Mouse (Mus musculus): Measurements from ENCODE around the gene Fam161a. TPM values are rescaled to one million over a fixed set of nuclear protein-coding genes. Genes with fewer than 3 reads are reported as not detected.

Gene Fam161a
- 0.89 and 2.1 TPM in 2 replicates for polyA plus RNA-seq (2015; fragmentation: Nextera tagmentation; extraction: Ambion mirVana)

DNA sequence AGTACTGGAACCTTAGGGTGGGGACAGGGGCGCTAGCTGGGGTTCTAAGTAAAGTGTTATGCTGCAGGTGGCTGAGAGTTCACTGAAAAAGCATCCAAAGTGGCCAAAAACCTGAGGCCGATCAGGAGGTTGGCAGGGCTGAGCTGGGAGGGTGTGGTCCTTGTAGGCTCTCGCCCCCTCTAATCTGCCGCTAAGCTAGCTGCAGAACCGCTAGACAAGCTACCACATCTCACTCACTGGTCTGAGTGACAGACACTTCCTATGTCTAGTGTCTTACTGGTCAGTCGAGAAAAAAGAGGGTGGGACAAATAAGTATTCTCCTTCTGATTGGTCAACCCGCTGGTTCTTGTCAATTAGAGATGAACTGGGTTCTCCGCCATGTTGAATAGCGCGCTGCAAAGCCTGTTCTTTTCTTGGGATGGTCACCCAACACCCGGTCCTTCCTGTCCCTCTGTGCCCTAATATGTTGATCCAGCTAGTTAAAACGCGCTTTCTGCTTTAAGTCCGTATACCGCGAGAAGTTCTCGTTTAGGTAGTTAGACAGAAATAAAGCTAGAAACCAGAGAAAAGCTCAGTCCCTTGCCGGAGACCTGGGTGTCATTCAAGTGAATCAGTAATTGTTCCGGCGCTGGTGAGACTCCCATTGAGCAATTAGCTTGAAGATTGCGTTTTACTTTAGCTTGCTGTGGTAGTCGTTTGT lies at the start of gene Fam161a:
TSS of gene Fam161a (plus strand) at position 51 of the 700 bp plus-strand sequence.
- Histone ChIP-seq H3K9ac (peak within 1 kb of the TSS; percentile 70), H3K9me3 (replicated peaks) (no peaks in the 10 kb centered on the region), H3K27ac (peak within 1 kb of the TSS; percentile 88), H3K4me2 (peak within 1 kb of the TSS; percentile 91), H3K4me1 (replicated peaks) (peaks cover 5% of the 10 kb centered on the region), H3K4me3 (peak within 1 kb of the TSS; percentile 74), H3K27me3 (no peaks in the 10 kb centered on the region), H3K36me3 (peaks cover 18% of the 10 kb centered on the region)
- WGBS: 1% methylated on average over 22 of the region's 22 CpGs
- ATAC-seq (replicated peaks; ENCODE audit: insufficient number of reproducible peaks, insufficient read depth, low FRiP score, low read depth): peak; percentile 92

DNA sequence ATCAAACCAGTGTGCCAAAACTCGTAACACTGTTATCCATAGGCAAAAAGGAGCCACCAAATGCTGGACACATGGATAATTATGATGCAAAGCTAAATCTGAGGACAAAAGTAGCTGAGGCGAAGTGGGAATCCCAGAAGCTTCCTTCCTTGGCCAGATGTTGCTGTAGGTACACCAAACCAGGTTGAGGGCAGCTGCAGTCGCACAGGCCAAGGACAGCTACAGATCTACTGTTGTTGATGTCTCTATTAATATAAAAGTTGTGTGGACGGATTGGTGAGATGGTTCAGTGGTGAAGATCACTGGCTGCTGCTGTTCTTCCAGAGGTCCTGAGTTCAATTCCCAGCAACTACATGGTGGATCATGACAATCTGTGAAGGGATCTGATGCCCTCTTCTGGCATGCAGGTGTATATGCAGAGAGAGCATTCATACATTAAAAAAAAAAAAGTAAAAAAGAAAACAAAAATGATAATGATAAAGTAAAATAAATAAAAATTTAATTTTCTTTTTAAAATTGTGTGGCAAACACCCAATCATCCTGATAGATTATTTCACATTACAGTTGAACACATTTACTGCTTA lies 49.4 kb upstream of the Fam161a start:
- no peak for ATAC-seq (replicated peaks; ENCODE audit: insufficient number of reproducible peaks, insufficient read depth, low FRiP score, low read depth)
- Histone ChIP-seq H3K36me3 (peaks cover 3% of the 10 kb centered on the region; the same call in 1 of the 2 replicates), H3K4me2 (no peak overlapping the region), H3K9ac (no peak overlapping the region), H3K27me3 (no peaks in the 10 kb centered on the region), H3K4me3 (no peak overlapping the region), H3K9me3 (replicated peaks) (no peaks in the 10 kb centered on the region), H3K4me1 (replicated peaks) (no peaks in the 10 kb centered on the region), H3K27ac (no peak overlapping the region)
- WGBS: 89% methylated on average over 4 of the region's 4 CpGs

DNA sequence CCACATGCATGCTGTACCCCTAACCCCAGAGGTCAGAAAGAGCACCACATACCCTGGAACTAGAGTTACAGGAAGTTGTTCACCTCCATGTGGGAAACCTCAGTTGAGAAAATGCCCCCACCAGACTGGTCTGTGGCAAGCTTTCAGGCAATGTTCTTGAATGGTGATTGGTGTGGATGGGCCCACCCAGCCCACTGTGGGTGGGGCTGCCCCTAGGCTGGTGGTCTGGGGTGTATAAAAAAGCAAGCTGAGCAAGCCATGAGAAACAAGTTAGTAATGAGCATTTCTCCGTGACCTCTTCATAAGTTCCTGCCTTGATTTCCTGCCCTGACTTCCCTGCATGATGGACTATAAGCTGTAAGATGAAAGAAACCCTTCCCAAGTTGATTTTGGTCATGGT lies 45.2 kb upstream of the Fam161a start:
- Histone ChIP-seq H3K9ac (no peak overlapping the region), H3K9me3 (replicated peaks) (peaks cover 6% of the 10 kb centered on the region; the same call in 1 of the 2 replicates), H3K36me3 (0 out of 2 replicates have a peak, but pooled peaks cover 6% of the 10 kb centered on the region), H3K4me1 (replicated peaks) (0 out of 2 replicates have a peak, but pooled peaks cover 2% of the 10 kb centered on the region), H3K27me3 (no peaks in the 10 kb centered on the region), H3K4me2 (no peak overlapping the region), H3K4me3 (no peak overlapping the region), H3K27ac (no peak overlapping the region)
- WGBS: 86% methylated on average over 1 of the region's 1 CpGs
- ATAC-seq (replicated peaks; ENCODE audit: insufficient number of reproducible peaks, insufficient read depth, low FRiP score, low read depth): no peak

DNA sequence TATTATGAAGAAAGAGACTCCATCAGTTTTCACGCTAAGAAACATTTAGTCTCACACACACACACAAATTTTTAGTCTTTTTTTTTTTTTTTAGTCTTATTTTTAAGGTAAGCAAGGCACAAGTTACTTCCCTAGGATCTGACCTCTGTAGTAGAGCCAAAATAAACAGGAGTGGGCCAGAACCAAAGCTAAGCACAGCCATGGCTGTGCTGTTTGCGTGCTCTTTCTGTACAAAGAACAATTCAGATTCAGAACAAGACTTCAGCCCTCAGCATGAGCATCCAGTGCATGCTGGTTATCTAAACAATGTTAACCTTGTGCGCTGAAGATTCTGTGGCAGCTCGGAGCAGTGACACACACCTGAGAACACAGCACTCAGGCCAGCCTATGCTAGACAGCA lies 42.9 kb upstream of the Fam161a start:
- Histone ChIP-seq H3K4me2 (no peak overlapping the region), H3K36me3 (peaks cover 15% of the 10 kb centered on the region; the same call in 1 of the 2 replicates), H3K4me3 (no peak overlapping the region), H3K9me3 (replicated peaks) (peaks cover 10% of the 10 kb centered on the region; the same call in 1 of the 2 replicates), H3K4me1 (replicated peaks) (0 out of 2 replicates have a peak, but pooled peaks cover 2% of the 10 kb centered on the region), H3K27me3 (no peaks in the 10 kb centered on the region), H3K27ac (no peak overlapping the region), H3K9ac (no peak overlapping the region)
- no peak for ATAC-seq (replicated peaks; ENCODE audit: insufficient number of reproducible peaks, insufficient read depth, low FRiP score, low read depth)
- 66% methylated on average over 4 of the region's 4 CpGs for WGBS

DNA sequence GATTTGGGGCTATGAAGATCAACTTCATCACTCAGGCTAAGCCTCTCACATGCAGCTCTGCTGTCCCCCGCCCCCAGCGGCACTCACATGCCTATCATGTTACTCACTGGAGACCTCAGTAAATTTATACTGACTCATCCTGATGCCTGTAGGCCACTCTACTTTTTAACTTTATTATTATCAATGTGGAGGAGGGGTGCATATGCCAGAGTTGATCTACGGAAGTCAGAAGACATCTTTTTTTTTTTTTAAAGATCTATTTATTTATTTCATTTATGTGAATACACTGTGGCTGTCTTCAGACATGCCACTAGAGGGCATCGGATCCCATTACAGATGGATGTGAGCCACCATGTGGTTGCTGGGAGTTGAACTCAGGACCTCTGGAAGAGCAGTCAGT lies 41.8 kb upstream of the Fam161a start:
- no peak overlapping the region for H3K27ac ChIP-seq
- H3K27me3 ChIP-seq: no peaks in the 10 kb centered on the region
- no peak overlapping the region for H3K9ac ChIP-seq
- H3K4me2 ChIP-seq: no peak overlapping the region
- no peak overlapping the region for H3K4me3 ChIP-seq
- no peak for ATAC-seq (replicated peaks; ENCODE audit: insufficient number of reproducible peaks, insufficient read depth, low FRiP score, low read depth)
- H3K36me3 ChIP-seq: peaks cover 15% of the 10 kb centered on the region; the same call in 1 of the 2 replicates
- H3K4me1 ChIP-seq (replicated peaks): 0 out of 2 replicates have a peak, but pooled peaks cover 2% of the 10 kb centered on the region
- H3K9me3 ChIP-seq (replicated peaks): peaks cover 10% of the 10 kb centered on the region; the same call in 1 of the 2 replicates
- 75% methylated on average over 4 of the region's 4 CpGs for WGBS

DNA sequence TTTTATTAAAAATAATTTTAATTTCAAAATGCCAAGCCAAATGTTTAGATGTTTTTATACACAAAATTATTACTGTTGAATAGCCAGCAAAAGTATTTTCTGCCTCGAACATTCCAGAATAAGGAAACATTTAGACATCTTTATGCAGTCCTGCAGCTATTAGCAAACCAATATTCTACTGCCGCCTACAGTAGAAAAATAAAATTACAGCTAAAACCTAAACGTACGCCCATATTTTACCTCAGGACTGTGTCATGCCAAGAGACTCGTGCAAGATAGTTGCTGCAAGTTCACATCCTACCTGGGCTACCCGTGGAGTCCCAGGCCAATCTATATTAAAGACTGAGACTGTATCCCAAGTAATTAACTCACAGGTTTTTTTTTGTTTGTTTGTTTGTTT lies 37.8 kb upstream of the Fam161a start:
- H3K27me3 ChIP-seq: no peaks in the 10 kb centered on the region
- no peak overlapping the region for H3K4me2 ChIP-seq
- H3K36me3 ChIP-seq: peaks cover 19% of the 10 kb centered on the region; the same call in 1 of the 2 replicates
- no peak overlapping the region for H3K27ac ChIP-seq
- H3K9ac ChIP-seq: no peak overlapping the region
- no peak overlapping the region for H3K4me3 ChIP-seq
- WGBS: 52% methylated on average over 6 of the region's 6 CpGs
- no peak for ATAC-seq (replicated peaks; ENCODE audit: insufficient number of reproducible peaks, insufficient read depth, low FRiP score, low read depth)
- peaks cover 10% of the 10 kb centered on the region; the same call in 1 of the 2 replicates for H3K9me3 ChIP-seq (replicated peaks)
- H3K4me1 ChIP-seq (replicated peaks): peaks cover 5% of the 10 kb centered on the region; the same call in 1 of the 2 replicates

DNA sequence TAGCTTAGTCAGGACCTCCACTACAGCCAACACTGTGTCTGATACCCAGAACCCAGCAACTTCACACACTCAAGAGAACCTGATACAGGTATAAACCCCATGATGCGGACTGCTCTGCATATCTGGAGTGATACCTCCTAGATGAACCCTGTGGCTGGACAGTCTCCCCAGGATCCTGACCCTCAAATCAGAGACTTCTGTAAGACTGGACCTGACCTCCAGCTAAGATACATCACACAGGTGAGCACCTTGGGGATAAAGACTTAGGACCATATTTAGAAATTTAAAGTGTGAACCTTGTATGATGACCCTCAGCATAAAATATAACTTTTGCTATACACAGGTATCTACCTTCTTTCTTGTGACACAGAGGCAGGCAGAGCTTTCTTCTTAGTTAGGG lies 36.8 kb upstream of the Fam161a start:
- WGBS: 89% methylated on average over 1 of the region's 1 CpGs

DNA sequence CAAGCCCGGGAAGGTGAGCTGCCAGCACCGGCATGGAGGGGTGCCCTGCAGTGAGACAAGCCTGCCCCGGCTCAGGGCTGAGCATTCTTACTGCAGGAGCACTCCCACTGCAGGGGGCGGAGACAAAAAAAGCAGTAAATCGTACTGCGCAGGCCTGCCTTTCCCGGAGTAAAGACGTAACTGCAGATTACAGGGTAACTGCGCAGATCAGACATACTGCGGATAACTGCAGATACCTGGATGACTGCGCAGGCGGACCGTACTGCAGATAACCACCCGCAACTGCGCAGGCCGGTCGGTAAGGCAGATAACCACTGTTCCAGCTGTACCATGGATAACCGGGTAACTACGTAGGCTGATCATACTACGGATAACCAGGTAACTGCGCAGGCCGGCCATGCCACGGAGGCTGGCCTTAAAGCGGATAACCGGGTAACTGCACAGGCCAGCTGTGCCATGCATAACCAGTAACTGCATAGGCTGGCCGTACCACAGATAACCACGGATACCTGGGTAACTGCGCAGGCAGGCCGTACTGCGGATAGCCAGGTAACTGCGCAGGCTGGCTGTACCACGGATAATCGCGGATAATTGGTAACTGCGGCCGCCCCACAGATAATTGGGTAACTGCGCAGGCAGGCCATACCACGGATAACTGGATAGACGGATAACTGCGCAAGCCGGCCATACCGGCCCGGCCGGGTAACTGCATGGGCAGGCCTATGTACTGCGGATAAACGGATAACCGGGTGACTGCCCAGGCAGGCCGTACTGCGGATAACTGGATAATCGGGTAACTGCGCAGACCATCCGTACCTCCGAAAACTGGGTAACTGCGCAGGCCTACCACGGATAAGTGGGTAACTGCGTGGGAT lies 35.3 kb upstream of the Fam161a start, which contains the start of gene Zrsr1:
TSS of gene Zrsr1 (plus strand) at position 171 of the 875 bp plus-strand sequence.
- WGBS: 49% methylated on average over 56 of the region's 56 CpGs
- Histone ChIP-seq H3K27ac (peak within 1 kb of the TSS; percentile 79), H3K4me2 (peak within 1 kb of the TSS; percentile 78), H3K9ac (peak within 1 kb of the TSS; percentile 53), H3K9me3 (replicated peaks) (peaks cover 4% of the 10 kb centered on the region; the same call in 1 of the 2 replicates), H3K4me1 (replicated peaks) (peaks cover 13% of the 10 kb centered on the region), H3K36me3 (peaks cover 16% of the 10 kb centered on the region; the same call in 1 of the 2 replicates), H3K27me3 (no peaks in the 10 kb centered on the region), H3K4me3 (peak within 1 kb of the TSS; percentile 58)
- peak; percentile 70 for ATAC-seq (replicated peaks; ENCODE audit: insufficient number of reproducible peaks, insufficient read depth, low FRiP score, low read depth)

More for the DNA sequence above, 36.8 kb upstream of the Fam161a start:
- Histone ChIP-seq H3K27me3 (no peaks in the 10 kb centered on the region), H3K9ac (no peak overlapping the region), H3K9me3 (replicated peaks) (peaks cover 10% of the 10 kb centered on the region; the same call in 1 of the 2 replicates), H3K36me3 (peaks cover 19% of the 10 kb centered on the region; the same call in 1 of the 2 replicates), H3K4me2 (no peak overlapping the region), H3K27ac (no peak overlapping the region), H3K4me1 (replicated peaks) (peaks cover 8% of the 10 kb centered on the region), H3K4me3 (no peak overlapping the region)
- ATAC-seq (replicated peaks; ENCODE audit: insufficient number of reproducible peaks, insufficient read depth, low FRiP score, low read depth): no peak

DNA sequence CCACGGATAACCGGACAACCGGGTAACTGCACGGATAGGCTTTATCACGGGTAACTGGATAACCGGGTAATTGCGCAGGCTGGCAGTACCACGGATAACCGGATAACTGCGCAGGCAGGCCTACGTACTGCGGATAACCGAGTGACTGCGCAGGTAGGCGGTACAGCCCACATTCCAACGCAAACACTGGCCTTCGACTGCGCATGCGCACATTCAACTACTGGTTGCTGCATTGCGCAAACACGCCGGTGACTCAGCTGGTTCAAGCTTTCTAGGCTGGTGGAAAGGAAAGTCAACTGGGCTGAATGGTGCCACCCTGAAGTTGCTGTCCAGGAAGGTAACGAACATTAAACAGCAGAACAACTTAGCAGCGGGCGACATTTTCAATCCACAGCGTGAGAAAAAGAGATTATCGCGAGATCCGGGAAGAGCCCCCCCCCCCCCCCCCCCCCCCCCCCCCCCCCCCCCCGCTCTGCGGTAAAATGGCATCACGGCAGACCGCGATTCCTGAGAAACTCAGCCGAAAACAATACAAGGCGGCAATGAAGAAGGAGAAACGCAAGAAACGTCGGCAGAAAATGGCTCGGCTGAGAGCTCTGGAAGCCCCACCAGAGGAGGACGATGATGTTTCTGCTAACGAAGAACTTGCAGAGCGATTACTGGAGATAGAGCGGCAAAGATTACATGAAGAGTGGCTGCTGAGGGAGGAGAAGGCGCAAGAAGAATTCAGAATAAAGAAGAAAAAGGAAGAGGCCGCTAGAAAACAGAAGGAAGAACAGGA lies 34.4 kb upstream of the Fam161a start:
- peak; percentile 51 for ATAC-seq (replicated peaks; ENCODE audit: insufficient number of reproducible peaks, insufficient read depth, low FRiP score, low read depth)
- Histone ChIP-seq H3K27ac (peak overlapping the region; percentile 79), H3K36me3 (peaks cover 16% of the 10 kb centered on the region; the same call in 1 of the 2 replicates), H3K4me3 (peak overlapping the region; percentile 58), H3K9me3 (replicated peaks) (no peaks in the 10 kb centered on the region), H3K4me2 (peak overlapping the region; percentile 78), H3K4me1 (replicated peaks) (peaks cover 13% of the 10 kb centered on the region), H3K27me3 (no peaks in the 10 kb centered on the region), H3K9ac (peak overlapping the region; percentile 53)
- 46% methylated on average over 44 of the region's 46 CpGs for WGBS

DNA sequence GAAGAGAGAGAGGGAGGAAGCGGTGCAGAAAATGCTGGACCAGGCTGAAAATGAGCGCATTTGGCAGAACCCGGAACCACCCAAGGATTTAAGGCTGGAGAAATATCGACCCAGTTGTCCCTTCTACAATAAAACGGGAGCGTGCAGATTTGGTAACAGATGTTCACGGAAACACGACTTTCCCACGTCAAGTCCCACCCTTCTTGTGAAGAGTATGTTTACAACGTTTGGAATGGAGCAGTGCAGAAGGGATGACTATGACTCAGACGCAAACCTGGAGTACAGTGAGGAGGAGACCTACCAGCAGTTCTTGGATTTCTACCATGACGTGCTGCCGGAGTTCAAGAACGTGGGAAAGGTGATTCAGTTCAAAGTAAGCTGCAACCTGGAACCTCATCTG lies 33.7 kb upstream of the Fam161a start:
- ATAC-seq (replicated peaks; ENCODE audit: insufficient number of reproducible peaks, insufficient read depth, low FRiP score, low read depth): no peak
- Histone ChIP-seq H3K4me2 (peak overlapping the region; percentile 59), H3K9ac (peak overlapping the region; percentile 53), H3K36me3 (peaks cover 19% of the 10 kb centered on the region; the same call in 1 of the 2 replicates), H3K4me3 (peak overlapping the region; percentile 58), H3K27ac (peak overlapping the region; percentile 66; the same call in 1 of the 2 replicates), H3K4me1 (replicated peaks) (peaks cover 13% of the 10 kb centered on the region), H3K9me3 (replicated peaks) (no peaks in the 10 kb centered on the region), H3K27me3 (no peaks in the 10 kb centered on the region)
- WGBS: 51% methylated on average over 14 of the region's 14 CpGs
